Mouse (Mus musculus): ENCODE measurements around the gene Egfl8. TPM values are rescaled to one million over a fixed set of nuclear protein-coding genes. Genes with fewer than 3 reads are reported as not detected.

Gene Egfl8
- polyA plus RNA-seq, 1 experiment, result 3.9 TPM

GRCm38 (mm10) chr17:34563354-34563753 lies 52.4 kb downstream of the Egfl8 start:
- TF ChIP-seq POLR2A (IDR thresholded peaks at IDR 0.05; ENCODE audit: low read depth, low read length) (no peak), CTCF (IDR thresholded peaks at IDR 0.05; ENCODE audit: extremely low read depth, insufficient read depth, insufficient read length, insufficient replicate concordance) (no peak)
- 88% methylated on average over 11 of the region's 11 CpGs for WGBS
- Histone ChIP-seq H3K4me3 (ENCODE audit: extremely low read depth, insufficient read depth, insufficient read length) (no peak overlapping the region), H3K4me1 (ENCODE audit: control insufficient read depth, insufficient read depth, insufficient read length) (peaks cover 2% of the 10 kb centered on the region; the same call in 1 of the 2 replicates), H3K27me3 (ENCODE audit: control insufficient read depth, insufficient read depth, low read length) (no peaks in the 10 kb centered on the region), H3K36me3 (ENCODE audit: control insufficient read depth, insufficient read depth, low read length) (no peaks in the 10 kb centered on the region), H3K27ac (ENCODE audit: insufficient read depth, low read length) (no peak overlapping the region)
- DNase-seq (ENCODE audit: low read depth in 1 of 2, low spot score in 2 of 2), result no peak

Other genes starting within 250 kb of the Egfl8 start
- 0.35 and 0.56 TPM in 2 replicates for gene Btnl1, start 238.8 kb downstream of the Egfl8 start, polyA plus RNA-seq (2012; rRNA removed)
- 1.1 and 1.8 TPM in 2 replicates for gene BC051142, start 217.2 kb downstream of the Egfl8 start, polyA plus RNA-seq (2012; rRNA removed)
- gene Btnl4, start 138.7 kb downstream of the Egfl8 start, polyA plus RNA-seq (2012; rRNA removed), result 0.55 and 1.1 TPM in 2 replicates
- gene Btnl6, start 98.6 kb downstream of the Egfl8 start, polyA plus RNA-seq (2012; rRNA removed), result 0.55 and 0.68 TPM in 2 replicates
- 9.6 and 12.7 TPM in 2 replicates for gene Notch4, start 51.7 kb downstream of the Egfl8 start, polyA plus RNA-seq (2012; rRNA removed)
- gene Gpsm3, start 26.2 kb downstream of the Egfl8 start, polyA plus RNA-seq (2012; rRNA removed), result 68.8 and 91.0 TPM in 2 replicates
- gene Pbx2, start 24.7 kb downstream of the Egfl8 start, polyA plus RNA-seq (2012; rRNA removed), result 60.4 and 69.5 TPM in 2 replicates
- 5.2 and 5.3 TPM in 2 replicates for gene Ager, start 18.1 kb downstream of the Egfl8 start, polyA plus RNA-seq (2012; rRNA removed)
- 54.1 and 61.8 TPM in 2 replicates for gene Rnf5, start 12.3 kb downstream of the Egfl8 start, polyA plus RNA-seq (2012; rRNA removed)
- 156 and 187 TPM in 2 replicates for gene Agpat1, start 11.7 kb downstream of the Egfl8 start, polyA plus RNA-seq (2012; rRNA removed)
- gene Ppt2, start 12.5 kb upstream of the Egfl8 start, polyA plus RNA-seq (2012; rRNA removed), result 31.7 and 36.3 TPM in 2 replicates
- 9.5 and 9.9 TPM in 2 replicates for gene Prrt1, start 13.6 kb upstream of the Egfl8 start, polyA plus RNA-seq (2012; rRNA removed)
- gene Fkbpl, start 28.8 kb upstream of the Egfl8 start, polyA plus RNA-seq (2012; rRNA removed), result 1.4 and 1.6 TPM in 2 replicates
- gene Atf6b, start 31.2 kb upstream of the Egfl8 start, polyA plus RNA-seq (2012; rRNA removed), result 76.4 and 102 TPM in 2 replicates
- gene Tnxb, start 54.6 kb upstream of the Egfl8 start, polyA plus RNA-seq (2012; rRNA removed), result 34.1 and 34.4 TPM in 2 replicates
- gene C4b, start 127.9 kb upstream of the Egfl8 start, polyA plus RNA-seq (2012; rRNA removed), result 63.4 and 68.8 TPM in 2 replicates
- gene Cyp21a1, start 188.6 kb upstream of the Egfl8 start, polyA plus RNA-seq (2012; rRNA removed), result 3.7 and 5.4 TPM in 2 replicates
- gene Stk19, start 221.0 kb upstream of the Egfl8 start, polyA plus RNA-seq (2012; rRNA removed), result 31.6 and 37.7 TPM in 2 replicates
- gene Dxo, start 221.0 kb upstream of the Egfl8 start, polyA plus RNA-seq (2012; rRNA removed), result 54.2 and 68.3 TPM in 2 replicates
- 81.7 and 110 TPM in 2 replicates for gene Skiv2l, start 234.2 kb upstream of the Egfl8 start, polyA plus RNA-seq (2012; rRNA removed)
- 14.1 and 15.0 TPM in 2 replicates for gene Nelfe, start 234.4 kb upstream of the Egfl8 start, polyA plus RNA-seq (2012; rRNA removed)
- 22.8 and 25.3 TPM in 2 replicates for gene Cfb, start 246.5 kb upstream of the Egfl8 start, polyA plus RNA-seq (2012; rRNA removed)

All from spleen, adult 2 months (tissue).